Mouse (Mus musculus) erythroblast, adult 5-6 weeks (primary cell): ENCODE data around the gene Gm3839. TPM values are rescaled to one million over a fixed set of nuclear protein-coding genes. Genes with fewer than 3 reads are reported as not detected.
"Not testable (repeated sequence)": the region's sequence is repeated elsewhere in the genome, so short reads cannot be mapped to it uniquely, and the experiment has no call there.

ENCODE experiments used
- ATAC-seq: replicated peaks from 2 replicates; pipeline ENCODE4 v1.8.0; 2016; ENCODE audit warnings: moderate number of reproducible peaks, mild to moderate bottlenecking, moderate TSS enrichment, inconsistent platforms; ENCODE audit not compliant: poor library complexity, low FRiP score, severe bottlenecking
- total RNA-seq, 2 experiments: library from RNA; stranded (forward) in 1 of 2; stranded (reverse) in 1 of 2; fragments of 150-400 nt in 1 of 2; fragments of 200-764, 138-1000 nt in 1 of 2; gene quantifications; 2 replicates each; pipeline versions ENCODE4 v1.2.3 to v1.2.4; 2015 to 2017; ENCODE audit warnings: low replicate concordance in 2 of 2

Gm3839 gene
- not detected in 2 replicates for total RNA-seq (2015; ENCODE audit: low replicate concordance)
- total RNA-seq (2017; ENCODE audit: low replicate concordance): not detected in 2 replicates

- ATAC-seq: not testable (repeated sequence)
Measured at GRCm38 (mm10) chr14:11356626-11357025, at the start of gene Gm3839. Gene Gm3839 (minus strand): TSS chr14:11356726.

GRCm38 (mm10) chr14:11405661-11406060 is 49.1 kb upstream of the Gm3839 start:
- ATAC-seq: no peak

- ATAC-seq: no peak
Measured at GRCm38 (mm10) chr14:11377846-11378245, 21.3 kb upstream of the Gm3839 start.

- ATAC-seq: no peak
Measured at GRCm38 (mm10) chr14:11375225-11375624, 18.7 kb upstream of the Gm3839 start.

GRCm38 (mm10) chr14:11346086-11346485 is 10.4 kb downstream of the Gm3839 start:
- no peak for ATAC-seq

- no peak for ATAC-seq
Measured at GRCm38 (mm10) chr14:11329993-11330392, 26.5 kb downstream of the Gm3839 start.

- ATAC-seq: no peak
Measured at GRCm38 (mm10) chr14:11307079-11307478, 49.4 kb downstream of the Gm3839 start.

GRCm38 (mm10) chr14:11287956-11288355 is 68.6 kb downstream of the Gm3839 start:
- ATAC-seq: not testable (repeated sequence)

GRCm38 (mm10) chr14:11257161-11257705 is 99.3 kb downstream of the Gm3839 start:
- ATAC-seq: no peak

GRCm38 (mm10) chr14:11248053-11248452 is 108.5 kb downstream of the Gm3839 start:
- no peak for ATAC-seq

GRCm38 (mm10) chr14:11244546-11244945 is 112.0 kb downstream of the Gm3839 start:
- no peak for ATAC-seq

- ATAC-seq: no peak
Measured at GRCm38 (mm10) chr14:11232086-11232485, 124.4 kb downstream of the Gm3839 start.

Other genes starting within 250 kb of the Gm3839 start
- not detected in 2 replicates for gene Fhit, start 194.7 kb downstream of the Gm3839 start, total RNA-seq (2015; ENCODE audit: low replicate concordance)
- 8.3 TPM in 1 of 2 replicates, not detected in the other for gene Fhit, start 194.7 kb downstream of the Gm3839 start, total RNA-seq (2017; ENCODE audit: low replicate concordance)
- gene Ptprg, start 196.8 kb upstream of the Gm3839 start, total RNA-seq (2015; ENCODE audit: low replicate concordance): not detected in 2 replicates
- not detected in 2 replicates for gene Ptprg, start 196.8 kb upstream of the Gm3839 start, total RNA-seq (2017; ENCODE audit: low replicate concordance)